Mouse (Mus musculus) gonadal fat pad, adult 2 months (tissue): ENCODE data around the gene Apbb2. TPM values are rescaled to one million over a fixed set of nuclear protein-coding genes. Genes with fewer than 3 reads are reported as not detected.

ENCODE experiments used
- DNase-seq: peaks from one replicate; pipeline ENCODE4 v3.0.0-alpha.2; 2012; ENCODE audit warnings: low read depth
- polyA plus RNA-seq: library from polyadenylated mRNA; depleted of rRNA; stranded (reverse); fragments of >200 nt; gene quantifications from 2 replicates; pipeline ENCODE4 v1.2.3, GENCODE M21; 2012

The Apbb2 gene
- polyA plus RNA-seq, 1 experiment = 13.7 TPM

DNA sequence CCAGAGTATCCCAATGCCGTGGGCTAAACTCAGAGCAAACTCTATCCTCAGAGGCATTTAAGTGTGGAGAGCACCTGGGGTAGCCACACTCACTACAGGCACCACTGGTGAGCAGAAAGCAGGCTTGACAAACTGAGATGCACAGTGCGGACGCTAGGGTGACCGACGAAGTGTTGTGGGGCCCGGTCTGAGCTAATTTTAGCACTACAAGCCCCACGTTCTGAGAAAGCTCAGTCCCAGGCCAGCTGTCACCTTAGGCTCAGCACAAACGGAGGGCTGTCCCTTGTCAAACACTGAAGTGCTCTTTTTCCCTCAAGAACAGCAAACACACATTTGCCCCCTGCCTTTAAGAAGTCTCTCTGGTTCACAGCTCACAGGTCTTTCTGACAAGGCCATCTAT, 201.3 kb downstream of the Apbb2 start:
- DNase-seq = no peak

- DNase-seq = no peak
Measured at GRCm38 (mm10) chr5:66415700-66416543, 202.7 kb downstream of the Apbb2 start.

- DNase-seq = no peak
Measured at GRCm38 (mm10) chr5:66415033-66415697, 203.4 kb downstream of the Apbb2 start.

GRCm38 (mm10) chr5:66413402-66413801, 205.2 kb downstream of the Apbb2 start:
- DNase-seq = no peak

DNA sequence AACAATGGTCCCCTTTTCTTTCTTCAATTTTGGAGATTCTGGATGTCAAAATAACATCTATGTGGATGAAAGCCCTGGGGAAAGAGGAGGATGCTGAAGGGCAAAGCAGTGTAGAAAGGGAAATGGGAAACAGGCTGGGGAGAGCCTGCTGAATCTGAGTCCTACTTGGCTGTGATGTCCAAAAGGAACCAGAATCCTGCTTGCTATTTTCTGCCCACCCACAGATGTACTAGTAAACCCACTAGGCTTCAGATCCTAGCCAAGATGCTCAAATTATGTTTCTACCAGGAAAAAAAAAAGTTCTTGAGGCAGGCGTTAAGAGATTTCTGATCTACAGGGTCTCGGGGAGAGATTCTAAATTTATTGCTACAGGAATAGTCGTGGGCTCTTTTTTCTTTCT, 205.8 kb downstream of the Apbb2 start:
- DNase-seq = no peak

DNA sequence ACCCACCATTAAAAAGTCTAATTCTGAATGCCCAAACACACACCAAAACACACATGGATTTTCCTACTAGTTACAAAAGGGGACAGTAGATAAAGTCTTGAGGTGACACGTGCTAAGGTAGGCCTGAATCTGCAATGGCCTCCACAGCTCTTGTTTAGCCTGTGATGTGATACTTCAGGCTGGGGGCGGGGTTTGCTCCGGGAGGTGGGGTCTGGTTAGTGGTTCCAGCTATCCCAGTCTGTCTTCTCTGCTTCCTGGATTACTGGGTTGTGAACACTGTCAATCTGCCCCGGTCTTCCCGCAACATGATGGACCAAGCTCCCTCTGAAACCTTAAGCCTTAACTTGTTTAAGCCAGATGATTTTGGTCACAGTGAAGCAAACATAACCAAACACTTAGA, 210.0 kb downstream of the Apbb2 start:
- no peak for DNase-seq

- no peak for DNase-seq
Measured at GRCm38 (mm10) chr5:66407948-66408347, 210.6 kb downstream of the Apbb2 start.

DNA sequence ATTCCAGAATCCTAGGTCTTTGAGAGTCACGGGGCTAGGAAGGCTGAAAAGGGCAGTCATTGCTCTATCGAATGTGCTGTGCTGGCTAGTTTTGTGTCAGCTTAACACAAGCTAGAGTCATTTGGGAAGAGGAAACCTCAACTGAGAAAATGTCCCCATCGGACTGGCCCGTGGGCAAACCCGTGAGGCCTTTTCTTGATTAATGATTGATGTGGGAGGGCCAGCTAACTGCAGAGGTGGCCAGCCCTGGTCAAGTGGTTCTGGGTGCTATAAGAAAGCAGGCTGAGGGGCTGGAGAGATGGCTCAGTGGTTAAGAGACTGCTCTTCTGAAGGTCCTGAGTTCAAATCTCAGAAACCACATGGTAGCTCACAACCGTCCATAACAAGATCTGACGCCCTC, 212.2 kb downstream of the Apbb2 start:
- no peak for DNase-seq

GRCm38 (mm10) chr5:66405731-66406399, 212.7 kb downstream of the Apbb2 start:
- DNase-seq = no peak

DNA sequence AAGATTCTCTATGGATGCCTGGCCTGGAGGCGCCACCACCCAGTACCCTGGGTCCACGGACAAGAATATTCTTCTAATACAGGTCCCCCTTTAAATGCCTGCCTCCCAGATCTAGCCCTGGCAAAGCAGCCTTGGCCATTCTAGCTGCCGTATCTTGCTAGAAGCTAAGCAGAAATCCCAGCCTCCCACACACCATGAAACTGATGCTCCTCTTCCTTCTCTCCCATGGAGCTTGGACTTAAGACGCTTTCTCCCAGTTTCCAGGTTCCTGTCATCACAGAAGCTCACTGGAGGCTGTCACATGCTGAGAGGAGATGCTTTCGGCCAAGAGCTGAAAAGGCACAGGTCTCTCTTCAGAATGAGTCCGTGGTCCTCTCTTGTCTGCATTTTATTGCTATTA, 213.3 kb downstream of the Apbb2 start:
- no peak for DNase-seq

- no peak for DNase-seq
Measured at GRCm38 (mm10) chr5:66400563-66400962, 218.0 kb downstream of the Apbb2 start.

GRCm38 (mm10) chr5:66399264-66399620, 219.3 kb downstream of the Apbb2 start:
- DNase-seq = no peak

GRCm38 (mm10) chr5:66398530-66399263, 219.9 kb downstream of the Apbb2 start:
- no peak for DNase-seq

DNA sequence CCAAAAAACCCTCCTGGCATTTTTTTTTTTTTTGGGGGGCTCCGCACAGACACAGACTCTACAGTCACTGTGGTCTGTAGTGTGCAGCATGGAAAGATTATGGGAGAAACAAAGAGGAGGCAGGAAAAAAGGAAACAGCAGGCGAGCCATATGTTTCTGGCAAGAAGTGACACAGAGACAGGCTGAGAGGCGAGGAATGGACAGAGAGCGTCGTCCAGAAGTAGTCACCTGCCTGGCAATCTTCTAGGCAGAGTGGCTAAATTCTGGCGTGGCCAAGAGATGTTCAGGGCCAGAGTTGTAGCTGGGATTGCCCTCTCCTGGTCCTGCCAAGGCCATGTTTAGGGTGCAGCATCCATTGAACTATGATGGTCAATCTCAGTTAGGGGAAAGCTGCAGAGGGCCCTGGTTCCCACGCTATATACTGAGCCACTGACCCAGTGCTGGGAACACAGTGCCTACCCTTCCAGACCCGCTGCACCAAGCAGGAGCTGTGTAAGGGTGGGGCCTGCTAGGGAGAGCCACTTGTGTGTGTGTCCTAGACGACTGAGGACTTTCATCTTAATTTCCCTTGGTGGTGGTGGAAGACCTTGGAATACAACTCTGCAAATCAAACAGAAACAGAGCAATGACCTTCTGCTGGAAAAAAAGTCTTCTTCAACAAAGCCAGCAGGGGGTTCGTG, 224.7 kb downstream of the Apbb2 start:
- DNase-seq = no peak

GRCm38 (mm10) chr5:66392861-66393529, 225.6 kb downstream of the Apbb2 start:
- DNase-seq = no peak

DNA sequence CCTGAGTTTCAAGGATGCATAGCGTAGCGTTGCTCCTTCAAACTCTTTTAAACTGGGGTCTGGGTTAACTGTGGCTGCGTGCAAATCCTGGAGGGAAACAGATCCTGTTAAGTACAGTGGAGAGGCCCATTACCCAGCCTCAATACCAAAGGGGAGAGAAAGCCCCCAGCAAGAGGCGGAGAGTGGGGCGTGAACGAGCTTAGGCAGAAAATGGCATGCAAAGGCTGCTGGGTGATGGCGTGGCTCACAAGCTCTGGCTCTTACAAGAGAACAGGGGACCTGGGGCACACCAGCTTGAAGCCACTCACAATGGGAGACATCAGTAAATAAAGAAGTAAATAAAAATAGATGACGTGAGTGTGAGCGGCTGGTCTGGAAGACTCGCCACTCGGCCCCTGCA, 226.8 kb downstream of the Apbb2 start:
- no peak for DNase-seq

DNA sequence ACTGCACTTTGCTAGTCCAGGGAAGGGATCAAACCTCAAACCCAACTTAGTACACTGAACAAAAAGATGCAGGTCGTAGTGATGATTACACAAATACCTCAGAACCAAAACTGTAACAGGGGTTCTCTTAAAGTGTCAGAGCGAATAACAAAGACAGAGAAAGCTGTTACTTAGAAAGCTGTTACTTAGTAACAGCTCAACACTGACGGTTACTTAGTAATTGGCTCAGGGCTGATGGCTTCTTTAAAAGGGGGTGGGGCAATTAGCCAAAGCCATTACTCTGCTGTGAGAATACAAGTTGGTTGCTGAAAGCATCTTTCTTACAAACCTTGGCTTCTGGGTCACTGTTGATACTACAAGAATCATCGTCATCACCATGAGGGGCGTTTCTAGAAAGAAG, 227.3 kb downstream of the Apbb2 start:
- no peak for DNase-seq

GRCm38 (mm10) chr5:66390567-66390966, 228.0 kb downstream of the Apbb2 start:
- DNase-seq = no peak

DNA sequence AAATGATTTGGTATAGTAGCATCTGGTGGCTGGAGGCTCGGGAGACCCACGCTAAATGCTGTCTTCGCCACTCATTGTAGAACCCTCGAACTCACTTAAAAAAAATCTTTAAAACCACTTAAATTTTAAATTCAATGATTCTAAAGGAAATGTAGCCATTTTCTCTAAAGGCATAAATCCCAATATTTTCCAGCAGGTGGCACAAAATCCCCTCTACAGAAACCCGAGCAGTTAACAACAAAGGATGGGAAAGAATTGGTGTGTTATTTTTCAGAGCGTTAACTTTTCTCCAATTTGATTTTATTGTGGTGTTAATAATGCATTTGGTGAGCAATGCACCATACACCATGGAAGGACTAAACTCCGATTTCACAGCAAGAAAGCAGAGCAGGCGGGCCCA, 231.1 kb downstream of the Apbb2 start:
- DNase-seq = no peak

DNA sequence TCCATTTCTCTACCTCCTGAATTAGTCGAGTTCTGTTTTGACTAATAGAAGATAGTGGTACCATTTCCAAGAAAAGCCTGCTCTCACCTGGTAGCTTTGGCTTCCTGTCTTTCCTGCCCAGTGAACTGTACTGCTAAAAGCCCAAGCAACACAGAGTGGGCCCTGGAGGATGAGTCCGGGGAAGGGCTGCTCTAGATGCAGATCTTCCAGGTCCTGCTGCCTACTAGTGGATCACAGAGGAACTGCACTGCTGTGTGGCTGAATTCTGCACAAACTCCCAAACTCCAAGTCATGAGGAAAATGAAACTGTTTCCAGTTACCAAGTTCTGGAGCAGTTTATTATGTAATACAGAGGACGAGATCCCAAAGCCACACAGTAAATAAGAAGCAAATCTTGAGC, 232.9 kb downstream of the Apbb2 start:
- DNase-seq = no peak

GRCm38 (mm10) chr5:66384806-66385446, 233.7 kb downstream of the Apbb2 start:
- DNase-seq = no peak
